Mouse (Mus musculus): Measurements from ENCODE around the gene Tmem30b. TPM values are rescaled to one million over a fixed set of nuclear protein-coding genes. Genes with fewer than 3 reads are reported as not detected.

Tmem30b gene
- polyA plus RNA-seq, 1 experiment from 2014 or later = 0.18 TPM

GRCm38 (mm10) chr12:73514722-73515121, 31.5 kb downstream of the Tmem30b start:
- no peak overlapping the region for H3K9ac ChIP-seq (ENCODE audit: low read depth, low read length)
- no peak overlapping the region for H3K27ac ChIP-seq (ENCODE audit: low read length)
- H3K36me3 ChIP-seq (ENCODE audit: control insufficient read depth, insufficient read depth, low read length) = no peaks in the 10 kb centered on the region
- H3K4me3 ChIP-seq (ENCODE audit: low read depth, low read length) = no peak overlapping the region
- no peak overlapping the region for H3K4me2 ChIP-seq (ENCODE audit: low read length)
- no peaks in the 10 kb centered on the region for H3K27me3 ChIP-seq (ENCODE audit: control insufficient read depth, insufficient read depth, low read depth, low read length)
- whole genome bisulfite sequencing = 82% methylated on average over 6 of the region's 6 CpGs
- H3K9me3 ChIP-seq (replicated peaks; ENCODE audit: control insufficient read depth, low read length, poor library complexity, severe bottlenecking) = no peaks in the 10 kb centered on the region
- no peak for ATAC-seq
- no peaks in the 10 kb centered on the region for H3K4me1 ChIP-seq (ENCODE audit: control insufficient read depth, insufficient read depth, low read length)

- no peaks in the 10 kb centered on the region for H3K36me3 ChIP-seq (ENCODE audit: control insufficient read depth, insufficient read depth, low read length)
- H3K27me3 ChIP-seq (ENCODE audit: control insufficient read depth, insufficient read depth, low read depth, low read length) = no peaks in the 10 kb centered on the region
- H3K9ac ChIP-seq (ENCODE audit: low read depth, low read length) = no peak overlapping the region
- no peak overlapping the region for H3K27ac ChIP-seq (ENCODE audit: low read length)
- H3K4me2 ChIP-seq (ENCODE audit: low read length) = no peak overlapping the region
- no peak for ATAC-seq
- WGBS = 92% methylated on average over 10 of the region's 10 CpGs
- H3K9me3 ChIP-seq (replicated peaks; ENCODE audit: control insufficient read depth, low read length, poor library complexity, severe bottlenecking) = no peaks in the 10 kb centered on the region
- no peak overlapping the region for H3K4me3 ChIP-seq (ENCODE audit: low read depth, low read length)
- no peaks in the 10 kb centered on the region for H3K4me1 ChIP-seq (ENCODE audit: control insufficient read depth, insufficient read depth, low read length)
Measured at GRCm38 (mm10) chr12:73513958-73514357, 32.2 kb downstream of the Tmem30b start.

GRCm38 (mm10) chr12:73511467-73512047, 34.6 kb downstream of the Tmem30b start:
- H3K4me3 ChIP-seq (ENCODE audit: low read depth, low read length) = no peak overlapping the region
- ATAC-seq = no peak
- H3K4me2 ChIP-seq (ENCODE audit: low read length) = no peak overlapping the region
- H3K9ac ChIP-seq (ENCODE audit: low read depth, low read length) = no peak overlapping the region
- no peaks in the 10 kb centered on the region for H3K9me3 ChIP-seq (replicated peaks; ENCODE audit: control insufficient read depth, low read length, poor library complexity, severe bottlenecking)
- no peaks in the 10 kb centered on the region for H3K36me3 ChIP-seq (ENCODE audit: control insufficient read depth, insufficient read depth, low read length)
- 74% methylated on average over 16 of the region's 16 CpGs for WGBS
- H3K27ac ChIP-seq (ENCODE audit: low read length) = no peak overlapping the region
- H3K27me3 ChIP-seq (ENCODE audit: control insufficient read depth, insufficient read depth, low read depth, low read length) = no peaks in the 10 kb centered on the region
- 0 out of 2 replicates have a peak, but pooled peaks cover 3% of the 10 kb centered on the region for H3K4me1 ChIP-seq (ENCODE audit: control insufficient read depth, insufficient read depth, low read length)

GRCm38 (mm10) chr12:73507105-73507504, 39.1 kb downstream of the Tmem30b start:
- WGBS = 85% methylated on average over 14 of the region's 14 CpGs
- H3K27ac ChIP-seq (ENCODE audit: low read length) = no peak overlapping the region; the same call in 1 of the 2 replicates

GRCm38 (mm10) chr12:73506648-73507047, 39.5 kb downstream of the Tmem30b start:
- 76% methylated on average over 5 of the region's 5 CpGs for WGBS
- H3K4me2 ChIP-seq (ENCODE audit: low read length) = no peak overlapping the region
- H3K4me3 ChIP-seq (ENCODE audit: low read depth, low read length) = no peak overlapping the region
- no peak overlapping the region; the same call in 1 of the 2 replicates for H3K27ac ChIP-seq (ENCODE audit: low read length)
- H3K27me3 ChIP-seq (ENCODE audit: control insufficient read depth, insufficient read depth, low read depth, low read length) = no peaks in the 10 kb centered on the region
- H3K9ac ChIP-seq (ENCODE audit: low read depth, low read length) = no peak overlapping the region
- no peak for ATAC-seq
- H3K4me1 ChIP-seq (ENCODE audit: control insufficient read depth, insufficient read depth, low read length) = 0 out of 2 replicates have a peak, but pooled peaks cover 3% of the 10 kb centered on the region
- H3K36me3 ChIP-seq (ENCODE audit: control insufficient read depth, insufficient read depth, low read length) = no peaks in the 10 kb centered on the region
- H3K9me3 ChIP-seq (replicated peaks; ENCODE audit: control insufficient read depth, low read length, poor library complexity, severe bottlenecking) = no peaks in the 10 kb centered on the region

More at GRCm38 (mm10) chr12:73507105-73507504, 39.1 kb downstream of the Tmem30b start:
- Histone ChIP-seq H3K4me1 (ENCODE audit: control insufficient read depth, insufficient read depth, low read length) (0 out of 2 replicates have a peak, but pooled peaks cover 3% of the 10 kb centered on the region), H3K4me3 (ENCODE audit: low read depth, low read length) (no peak overlapping the region), H3K9ac (ENCODE audit: low read depth, low read length) (no peak overlapping the region), H3K9me3 (replicated peaks; ENCODE audit: control insufficient read depth, low read length, poor library complexity, severe bottlenecking) (no peaks in the 10 kb centered on the region), H3K36me3 (ENCODE audit: control insufficient read depth, insufficient read depth, low read length) (no peaks in the 10 kb centered on the region), H3K4me2 (ENCODE audit: low read length) (no peak overlapping the region), H3K27me3 (ENCODE audit: control insufficient read depth, insufficient read depth, low read depth, low read length) (no peaks in the 10 kb centered on the region)
- ATAC-seq = no peak

GRCm38 (mm10) chr12:73500689-73501326, 45.4 kb downstream of the Tmem30b start:
- Histone ChIP-seq H3K4me3 (ENCODE audit: low read depth, low read length) (no peak overlapping the region), H3K9me3 (replicated peaks; ENCODE audit: control insufficient read depth, low read length, poor library complexity, severe bottlenecking) (no peaks in the 10 kb centered on the region), H3K36me3 (ENCODE audit: control insufficient read depth, insufficient read depth, low read length) (no peaks in the 10 kb centered on the region), H3K27me3 (ENCODE audit: control insufficient read depth, insufficient read depth, low read depth, low read length) (no peaks in the 10 kb centered on the region), H3K9ac (ENCODE audit: low read depth, low read length) (no peak overlapping the region), H3K4me1 (ENCODE audit: control insufficient read depth, insufficient read depth, low read length) (no peaks in the 10 kb centered on the region), H3K4me2 (ENCODE audit: low read length) (no peak overlapping the region), H3K27ac (ENCODE audit: low read length) (no peak overlapping the region)
- ATAC-seq = no peak
- 73% methylated on average over 5 of the region's 5 CpGs for WGBS

- Histone ChIP-seq H3K4me2 (ENCODE audit: low read length) (no peak overlapping the region), H3K9ac (ENCODE audit: low read depth, low read length) (no peak overlapping the region), H3K4me3 (ENCODE audit: low read depth, low read length) (no peak overlapping the region), H3K27ac (ENCODE audit: low read length) (no peak overlapping the region), H3K27me3 (ENCODE audit: control insufficient read depth, insufficient read depth, low read depth, low read length) (no peaks in the 10 kb centered on the region), H3K4me1 (ENCODE audit: control insufficient read depth, insufficient read depth, low read length) (no peaks in the 10 kb centered on the region), H3K36me3 (ENCODE audit: control insufficient read depth, insufficient read depth, low read length) (no peaks in the 10 kb centered on the region), H3K9me3 (replicated peaks; ENCODE audit: control insufficient read depth, low read length, poor library complexity, severe bottlenecking) (no peaks in the 10 kb centered on the region)
- no peak for ATAC-seq
- 83% methylated on average over 10 of the region's 10 CpGs for WGBS
Measured at GRCm38 (mm10) chr12:73495172-73495571, 51.0 kb downstream of the Tmem30b start.

- 83% methylated on average over 16 of the region's 16 CpGs for WGBS
- H3K9ac ChIP-seq (ENCODE audit: low read depth, low read length) = no peak overlapping the region
- H3K9me3 ChIP-seq (replicated peaks; ENCODE audit: control insufficient read depth, low read length, poor library complexity, severe bottlenecking) = no peaks in the 10 kb centered on the region
- H3K4me3 ChIP-seq (ENCODE audit: low read depth, low read length) = no peak overlapping the region
- no peak overlapping the region for H3K4me2 ChIP-seq (ENCODE audit: low read length)
- no peaks in the 10 kb centered on the region for H3K4me1 ChIP-seq (ENCODE audit: control insufficient read depth, insufficient read depth, low read length)
- no peaks in the 10 kb centered on the region for H3K27me3 ChIP-seq (ENCODE audit: control insufficient read depth, insufficient read depth, low read depth, low read length)
- ATAC-seq = no peak
- no peaks in the 10 kb centered on the region for H3K36me3 ChIP-seq (ENCODE audit: control insufficient read depth, insufficient read depth, low read length)
- no peak overlapping the region for H3K27ac ChIP-seq (ENCODE audit: low read length)
Measured at GRCm38 (mm10) chr12:73493929-73494530, 52.2 kb downstream of the Tmem30b start.

All from midbrain, embryonic 16.5 days (tissue).